Mouse (Mus musculus) right cerebral cortex, postnatal 36 days (tissue): ENCODE measurements around the gene Cadps.

Source experiments
- DNase-seq, 2 experiments: peaks; one replicate each; pipeline ENCODE4 v3.0.0; 2022; ENCODE audit warnings: low spot score in 2 of 2, mixed read lengths in 1 of 2

Cadps gene

DNA sequence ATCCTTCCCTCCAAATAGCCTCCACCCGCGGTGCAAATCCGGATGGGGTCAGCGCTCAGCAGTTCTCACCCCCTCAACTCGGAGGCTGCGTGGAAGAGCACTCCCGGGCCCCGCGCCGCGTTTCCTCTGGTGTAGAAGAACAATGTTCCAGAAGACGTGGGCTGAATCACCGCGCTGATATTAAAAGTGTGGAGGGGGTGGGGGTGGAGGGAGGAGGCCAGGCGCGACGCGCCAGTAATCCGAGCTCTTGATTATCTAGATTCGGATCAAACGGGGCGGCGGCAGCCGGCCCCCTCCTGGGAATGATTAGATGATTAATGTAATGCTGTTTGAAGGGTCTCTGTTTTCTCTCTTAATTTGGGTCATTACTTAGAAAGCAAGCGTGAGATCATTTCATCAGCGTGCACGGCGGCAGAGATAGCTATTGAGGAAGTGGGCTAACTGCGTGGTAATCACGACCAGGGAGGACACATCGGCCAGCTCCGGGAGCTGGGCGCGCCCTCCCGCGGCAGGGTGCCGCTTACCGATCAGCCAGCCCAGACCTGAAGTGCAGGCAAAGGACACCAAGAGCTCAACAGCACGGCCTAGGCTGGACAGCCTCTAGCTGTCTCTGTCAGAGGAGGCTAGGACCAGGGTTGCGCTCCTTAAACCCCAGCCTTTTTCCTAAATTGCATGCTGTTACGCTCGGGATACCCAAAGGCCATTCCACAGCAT, 481.6 kb downstream of the Cadps start:
- no peak for DNase-seq

DNA sequence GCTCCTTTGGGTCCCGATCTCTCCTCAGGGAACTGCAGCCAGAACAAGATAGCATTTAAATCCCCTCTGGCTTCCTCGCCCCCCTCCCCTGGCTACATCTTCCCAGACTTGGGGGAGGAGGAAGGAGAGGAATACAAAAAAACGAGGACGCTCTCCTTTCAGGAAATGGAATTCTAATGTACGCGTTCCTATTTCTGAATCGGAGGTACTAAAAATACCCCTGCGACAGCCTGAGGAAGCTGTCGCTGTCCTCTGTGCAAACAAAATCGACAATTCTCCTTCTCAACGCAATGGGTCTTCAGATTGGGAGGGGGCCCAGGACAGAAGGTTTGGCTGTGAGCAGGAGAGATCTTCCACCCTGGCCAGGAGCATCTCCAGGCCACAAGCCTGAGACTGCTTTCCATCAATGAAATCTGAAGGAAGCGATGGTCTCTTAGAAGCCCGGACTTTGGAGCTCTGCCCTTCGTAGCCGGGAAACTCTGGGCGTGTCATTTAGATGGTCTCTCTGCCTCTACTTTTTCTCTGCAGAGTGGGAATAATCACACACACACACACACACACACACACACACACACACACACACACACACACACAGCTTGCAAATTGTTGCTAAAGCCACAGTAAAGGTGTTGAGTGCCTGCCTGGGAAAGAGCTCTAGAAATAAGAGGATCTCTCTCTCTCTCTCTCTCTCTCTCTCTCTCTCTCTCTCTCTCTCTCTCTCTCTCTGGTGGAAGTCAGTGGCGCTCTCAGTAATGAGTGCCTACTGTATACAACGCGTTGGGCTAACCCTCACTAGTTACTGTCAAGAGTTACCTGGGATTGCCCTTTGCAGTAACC, 482.4 kb downstream of the Cadps start:
- no peak for DNase-seq

DNA sequence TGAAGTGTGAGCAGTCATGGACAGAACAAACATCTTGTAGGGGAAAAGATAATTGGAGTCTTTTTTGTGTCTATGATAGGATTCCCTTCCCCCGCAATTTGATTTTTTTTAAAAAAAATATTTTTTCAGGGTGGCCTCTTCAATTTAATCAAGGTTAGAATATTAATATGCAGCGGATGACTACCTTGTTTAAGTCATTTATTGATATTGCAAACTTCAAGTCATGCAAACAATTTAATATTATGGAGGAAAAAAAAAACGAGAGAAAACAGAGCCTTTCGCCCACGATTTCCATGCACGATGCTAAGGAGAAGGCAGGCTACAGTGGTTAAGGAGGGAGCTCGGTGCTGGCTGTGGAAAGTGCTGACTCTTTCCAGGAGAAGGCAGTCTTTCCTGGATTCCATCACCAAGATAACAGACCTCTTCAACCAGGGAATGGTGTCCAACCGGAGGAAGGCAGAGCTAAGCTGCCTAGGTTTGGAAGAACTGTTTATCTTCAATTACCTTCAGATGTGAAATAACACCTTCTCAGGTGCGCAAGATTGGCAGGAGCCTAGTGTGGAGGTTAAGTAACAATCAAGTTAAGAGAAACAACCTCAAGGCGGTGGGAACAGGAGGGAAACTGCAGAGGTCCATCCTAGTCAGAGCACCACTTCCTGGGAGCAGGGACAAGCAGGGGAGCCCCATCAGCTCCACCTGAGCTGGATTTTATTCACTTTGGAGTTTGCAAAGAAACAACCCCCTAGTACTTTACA, 483.9 kb downstream of the Cadps start:
- no peak for DNase-seq

DNA sequence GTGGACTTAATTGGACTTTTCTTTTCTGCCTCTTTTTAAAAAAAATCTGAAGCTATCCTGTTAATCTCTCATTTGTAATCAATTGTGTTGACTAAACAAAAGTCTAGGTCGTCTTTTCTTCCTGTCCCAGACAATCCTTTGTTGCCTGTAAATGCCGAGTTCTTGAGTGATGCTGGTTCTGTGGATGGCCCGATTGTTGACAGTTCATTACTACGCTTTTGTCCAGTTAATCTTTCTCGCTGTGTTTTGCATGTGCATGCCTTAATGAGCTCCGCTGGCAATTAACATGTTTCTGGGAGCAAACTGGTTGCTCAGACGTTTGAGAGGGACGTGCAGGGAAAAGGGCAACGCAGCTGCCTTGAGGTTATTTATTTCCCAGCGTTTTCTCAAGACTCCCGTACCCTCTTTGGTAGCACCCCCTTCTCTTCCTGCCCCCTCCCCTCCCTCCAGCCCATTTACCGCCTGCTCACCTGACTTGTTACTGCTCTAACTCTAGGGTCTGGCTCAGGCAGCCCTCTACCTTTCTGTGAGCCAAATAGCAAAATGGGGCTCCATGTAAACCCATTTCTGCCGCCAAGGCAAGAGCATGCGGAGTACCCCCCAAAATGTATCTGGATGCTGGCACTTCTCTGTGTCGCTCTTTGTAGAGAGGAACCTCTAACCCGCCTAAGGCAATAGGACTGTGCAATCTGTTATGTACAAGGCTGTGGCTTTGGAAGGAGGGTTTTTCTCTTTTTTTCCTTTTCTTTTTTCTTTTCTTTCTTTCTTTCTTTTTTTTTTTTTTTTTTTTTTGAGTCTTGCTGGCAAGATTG, 484.7 kb downstream of the Cadps start:
- DNase-seq, result no peak

DNA sequence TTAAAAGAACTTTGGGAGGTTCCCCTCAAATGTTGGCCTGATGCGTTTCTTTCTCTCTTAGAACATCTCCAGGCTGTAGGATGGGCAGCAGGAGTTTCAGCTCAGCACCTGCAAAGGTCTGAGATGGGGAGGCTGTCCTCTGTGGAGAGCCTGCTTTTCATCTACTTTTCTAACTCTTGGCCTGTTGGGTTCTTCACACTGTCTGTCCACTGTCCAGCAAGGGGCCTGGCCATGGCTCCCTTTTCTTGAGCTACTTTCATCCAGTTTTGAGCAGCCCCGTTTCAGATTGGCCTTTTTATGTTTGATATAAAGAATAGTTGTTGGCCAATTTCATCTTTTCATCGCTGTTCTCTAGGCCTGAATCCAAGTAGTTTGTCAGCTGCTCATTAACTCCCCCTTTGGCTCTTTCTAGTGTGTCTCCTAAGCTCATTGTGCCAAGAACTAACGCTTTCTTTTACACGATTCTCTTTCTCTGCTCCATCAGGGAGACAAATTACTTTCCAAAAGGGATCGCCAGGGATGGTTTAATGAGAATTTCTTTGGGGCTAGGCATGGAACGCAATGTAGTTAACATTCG, 485.4 kb downstream of the Cadps start:
- DNase-seq, result no peak

DNA sequence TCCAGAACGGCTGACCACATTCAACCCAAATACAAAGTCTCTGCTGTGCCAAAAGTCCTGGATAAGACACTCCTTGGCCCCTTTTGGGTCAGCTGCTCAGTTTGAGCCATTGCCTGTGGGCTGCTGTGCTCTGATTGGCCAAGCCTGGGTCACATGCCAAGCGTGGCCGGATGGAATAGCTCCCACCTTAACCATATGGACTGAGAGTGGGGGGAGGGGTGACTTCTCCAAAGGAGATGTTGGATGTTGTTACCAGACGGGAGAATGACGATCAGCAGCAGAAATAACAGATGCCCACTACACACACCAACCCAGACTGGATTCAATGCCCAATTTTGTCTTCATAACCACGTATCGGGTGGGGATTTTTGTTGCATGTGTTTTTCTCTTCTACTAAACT, 488.0 kb downstream of the Cadps start:
- no peak for DNase-seq

DNA sequence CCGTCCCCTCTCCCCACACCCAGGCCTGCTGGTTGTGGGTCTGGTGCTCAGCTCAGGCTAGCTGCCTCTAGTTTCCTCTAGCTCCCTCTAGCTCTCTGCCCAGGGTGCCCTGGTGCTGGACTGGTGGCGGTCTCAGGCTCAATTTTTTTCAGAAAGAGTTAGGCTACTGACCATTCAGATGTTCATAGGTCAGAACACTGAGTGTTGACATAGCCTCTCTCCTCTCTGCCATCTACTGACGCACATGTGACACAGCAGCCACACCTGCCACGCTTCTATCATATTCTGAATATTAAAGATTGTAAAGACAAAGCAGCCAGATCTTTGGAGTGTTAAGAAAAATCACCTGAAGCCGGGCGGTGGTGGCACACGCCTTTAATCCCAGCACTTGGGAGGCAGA, 489.3 kb downstream of the Cadps start:
- no peak for DNase-seq
